Mouse (Mus musculus) lung, adult 2 months (tissue): Measurements from ENCODE around the gene Suclg1.

Experiments used
- CTCF ChIP-seq: fragments of 200-500 bp; IDR thresholded peaks from 2 replicates; pipeline ENCODE4 v1.5.1; 2011; ENCODE audit warnings: mild to moderate bottlenecking, low read length, control low read depth; ENCODE audit not compliant: insufficient read depth
- POLR2A ChIP-seq: fragments of 200-500 bp; IDR thresholded peaks from 2 replicates; pipeline ENCODE4 v1.6.1; 2011; ENCODE audit warnings: low read depth, mild to moderate bottlenecking, control low read depth, low read length, borderline replicate concordance; ENCODE audit errors: extremely low read depth

GRCm38 (mm10) chr6:73264801-73265200 lies 16.6 kb downstream of the Suclg1 start:
- TF ChIP-seq CTCF (no peak), POLR2A (no peak)
